Mouse (Mus musculus) embryo, embryonic 9.5 days (tissue): ENCODE measurements around the gene Fam131a.

Source experiments
- DNase-seq: peaks from one replicate; pipeline ENCODE4 v3.0.0-alpha.2; 2017; ENCODE audit errors: extremely low spot score

The Fam131a gene

DNA sequence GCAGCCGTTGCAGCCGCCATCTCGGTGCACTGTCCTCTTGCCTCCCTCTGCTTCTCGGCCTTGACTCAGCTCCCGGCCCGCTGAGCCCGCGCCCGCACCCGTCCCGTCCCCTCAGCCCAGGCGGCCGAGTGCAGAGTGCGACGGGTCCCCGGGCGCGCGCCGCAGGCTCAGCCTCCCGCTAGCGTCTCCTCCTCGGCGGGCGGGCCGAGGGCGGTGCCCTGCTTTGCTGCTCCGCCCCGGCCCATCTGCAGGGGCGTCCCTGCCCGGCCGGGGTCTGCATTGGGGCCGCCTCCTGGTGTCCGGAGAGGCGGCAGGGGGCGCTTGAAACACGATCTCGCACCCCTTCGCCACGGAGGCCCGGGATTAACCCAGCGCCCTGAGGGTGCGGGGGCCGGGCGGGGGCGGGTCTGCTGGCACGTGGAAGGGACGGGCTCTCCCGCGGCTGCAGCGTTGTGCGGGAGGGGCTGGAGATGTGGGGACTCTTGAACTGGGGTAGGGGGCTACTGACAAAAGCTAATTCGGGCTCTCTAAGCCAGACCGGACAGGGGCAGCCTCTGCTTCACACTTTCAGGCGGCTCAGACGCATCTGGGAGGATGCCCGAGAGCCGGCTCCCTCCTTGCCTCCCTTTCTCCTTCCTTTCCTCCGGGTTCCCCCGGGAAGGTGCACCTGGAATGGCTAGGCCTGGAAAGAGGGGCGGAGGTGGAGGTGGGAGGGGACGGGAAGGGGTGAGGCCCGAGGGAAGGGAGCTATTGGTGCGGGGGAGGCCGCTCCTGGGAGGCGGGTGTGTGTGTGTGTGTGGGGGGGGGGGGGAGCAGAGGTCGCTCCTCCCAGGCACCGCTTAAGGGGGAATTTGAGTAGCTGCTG is 23.2 kb downstream of the Fam131a start:
- peak; percentile 92 for DNase-seq

DNA sequence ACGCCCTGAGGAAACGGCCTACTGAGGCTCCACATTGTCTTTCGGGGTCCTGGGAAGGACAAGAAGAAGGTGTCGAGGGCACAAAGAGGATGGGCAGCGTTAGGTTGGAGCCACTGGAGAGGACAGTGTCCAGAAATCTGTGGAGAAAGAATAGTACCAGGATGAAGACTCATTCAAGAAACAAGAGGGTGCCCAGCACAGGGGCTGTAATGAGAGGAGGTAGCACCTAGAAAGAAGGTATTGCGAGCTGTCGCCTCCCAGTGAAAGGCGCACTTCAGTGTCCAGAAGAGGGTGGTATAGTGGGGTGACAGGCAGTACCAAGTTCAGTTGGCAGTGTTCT is 23.8 kb downstream of the Fam131a start:
- DNase-seq, result no peak

GRCm38 (mm10) chr16:20717181-20717977 is 24.3 kb downstream of the Fam131a start, which contains the start of the genes Polr2h and Clcn2:
Polr2h (plus strand) TSS chr16:20717665.
Clcn2 (minus strand) TSS chr16:20717746.
- DNase-seq, result peak; percentile 93

- DNase-seq, result no peak
Observed at GRCm38 (mm10) chr16:20717978-20718670, 25.1 kb downstream of the Fam131a start.

DNA sequence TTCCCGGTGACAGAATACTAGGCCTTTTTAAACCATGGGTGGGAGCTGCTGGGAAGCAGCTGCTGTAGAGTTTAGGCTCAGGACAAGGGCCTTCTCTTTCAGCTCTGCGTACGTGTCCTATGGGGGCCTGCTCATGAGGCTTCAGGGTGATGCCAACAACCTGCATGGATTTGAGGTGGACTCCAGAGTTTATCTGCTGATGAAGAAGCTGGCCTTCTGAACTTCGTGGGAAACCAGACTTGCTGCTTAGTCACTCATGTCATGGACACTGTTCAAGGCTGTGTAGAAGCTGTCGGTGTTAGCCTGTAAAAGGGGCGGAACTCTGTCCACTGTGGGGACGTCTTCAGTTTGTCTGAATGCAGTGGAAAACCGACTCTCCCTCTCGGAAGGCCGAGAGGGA is 28.8 kb downstream of the Fam131a start:
- no peak for DNase-seq

GRCm38 (mm10) chr16:20722736-20723135 is 29.7 kb downstream of the Fam131a start:
- DNase-seq, result no peak

GRCm38 (mm10) chr16:20723247-20723646 is 30.2 kb downstream of the Fam131a start:
- DNase-seq, result no peak

DNA sequence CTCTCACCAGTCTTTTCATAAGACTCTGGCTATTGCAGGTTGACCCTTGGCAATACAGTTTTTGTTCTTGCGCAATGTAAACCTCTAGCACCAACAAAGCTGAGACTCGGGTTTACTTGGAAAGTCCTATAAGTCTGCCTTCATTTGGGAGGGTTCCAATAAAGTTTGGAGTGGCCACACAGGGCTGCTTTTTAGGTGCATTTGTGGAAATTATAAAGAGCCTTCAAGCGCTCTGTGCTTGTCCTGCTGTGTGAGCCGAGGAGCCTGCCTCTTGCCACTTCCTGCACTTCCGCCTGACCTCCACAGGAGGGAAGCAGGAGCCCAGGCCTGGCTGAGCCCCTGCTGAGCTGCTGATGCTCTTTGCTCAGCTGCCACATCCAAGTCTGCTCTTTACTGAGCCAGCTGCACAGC is 31.3 kb downstream of the Fam131a start:
- peak; percentile 62 for DNase-seq

- no peak for DNase-seq
Observed at GRCm38 (mm10) chr16:20725321-20725720, 32.3 kb downstream of the Fam131a start.

- no peak for DNase-seq
Observed at GRCm38 (mm10) chr16:20725750-20726149, 32.7 kb downstream of the Fam131a start.

DNA sequence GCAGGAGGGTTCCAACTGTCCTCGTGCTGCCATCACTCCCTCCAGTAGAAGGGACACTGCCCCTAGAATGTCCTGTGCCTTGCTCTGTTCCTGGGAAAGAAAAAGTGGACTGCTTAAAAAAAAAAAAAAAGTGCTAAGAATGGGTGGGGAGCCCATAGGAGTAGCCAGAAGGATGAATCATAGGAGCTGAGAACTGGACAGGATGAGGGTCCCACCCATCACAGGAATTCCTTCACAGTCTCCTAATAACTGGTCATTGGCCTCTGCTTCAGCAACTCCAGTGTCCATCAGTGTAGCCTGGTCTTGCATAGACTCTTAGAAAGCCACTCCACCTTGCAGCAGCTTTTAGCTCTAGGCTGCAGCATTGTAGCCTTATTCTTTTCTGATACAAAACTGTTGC is 33.3 kb downstream of the Fam131a start:
- DNase-seq, result no peak

DNA sequence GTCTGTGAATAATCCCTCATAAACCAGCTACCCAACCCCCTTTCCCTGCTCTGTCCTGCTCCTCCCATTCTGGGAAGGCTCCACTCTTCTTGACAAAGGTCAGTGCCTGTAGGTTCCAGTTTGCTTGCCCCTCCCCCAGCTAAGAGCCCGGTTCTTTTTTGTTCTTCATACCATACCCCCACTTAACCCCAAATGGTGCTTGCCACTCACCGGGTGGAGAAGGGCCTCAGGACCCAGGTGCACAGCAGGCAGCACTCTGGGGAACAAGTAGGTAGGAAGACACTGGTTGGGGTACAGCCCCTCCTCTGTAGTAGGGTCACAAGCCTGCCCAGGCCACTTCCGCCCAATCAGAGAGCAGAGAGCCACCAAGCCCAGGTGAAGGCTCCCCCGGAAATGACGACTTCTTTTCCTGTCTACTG is 37.3 kb downstream of the Fam131a start:
- no peak for DNase-seq

- no peak for DNase-seq
Observed at GRCm38 (mm10) chr16:20731688-20732087, 38.6 kb downstream of the Fam131a start.

- peak; percentile 73 for DNase-seq
Observed at GRCm38 (mm10) chr16:20732251-20732924, 39.3 kb downstream of the Fam131a start.

GRCm38 (mm10) chr16:20732925-20733730 is 40.1 kb downstream of the Fam131a start, which contains the start of gene Chrd:
Chrd (plus strand) TSS chr16:20733127.
- peak; percentile 83 for DNase-seq

- peak; percentile 40 for DNase-seq
Observed at GRCm38 (mm10) chr16:20733731-20734730, 41.0 kb downstream of the Fam131a start, which contains the start of gene Thpo. Thpo (minus strand) TSS chr16:20734511.

GRCm38 (mm10) chr16:20735651-20736050 is 42.6 kb downstream of the Fam131a start:
- DNase-seq, result no peak

DNA sequence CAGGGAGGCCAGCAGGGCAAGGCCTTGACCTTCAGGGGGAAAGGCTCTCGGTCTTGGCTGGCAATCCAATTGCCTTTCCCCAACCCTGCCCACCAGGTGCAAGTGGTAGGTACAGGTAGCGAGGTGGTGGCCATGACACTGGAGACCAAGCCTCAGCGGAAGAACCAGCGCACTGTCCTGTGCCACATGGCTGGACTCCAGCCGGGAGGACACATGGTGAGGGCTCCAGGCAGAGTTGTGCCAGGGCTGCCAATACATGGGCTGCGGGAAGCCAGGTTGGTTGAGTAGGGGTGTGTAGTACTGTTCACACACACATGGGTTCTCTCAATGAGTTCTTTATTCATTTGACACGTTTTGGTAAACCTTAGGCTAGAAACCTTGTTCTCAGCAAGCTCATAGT is 43.1 kb downstream of the Fam131a start:
- no peak for DNase-seq

DNA sequence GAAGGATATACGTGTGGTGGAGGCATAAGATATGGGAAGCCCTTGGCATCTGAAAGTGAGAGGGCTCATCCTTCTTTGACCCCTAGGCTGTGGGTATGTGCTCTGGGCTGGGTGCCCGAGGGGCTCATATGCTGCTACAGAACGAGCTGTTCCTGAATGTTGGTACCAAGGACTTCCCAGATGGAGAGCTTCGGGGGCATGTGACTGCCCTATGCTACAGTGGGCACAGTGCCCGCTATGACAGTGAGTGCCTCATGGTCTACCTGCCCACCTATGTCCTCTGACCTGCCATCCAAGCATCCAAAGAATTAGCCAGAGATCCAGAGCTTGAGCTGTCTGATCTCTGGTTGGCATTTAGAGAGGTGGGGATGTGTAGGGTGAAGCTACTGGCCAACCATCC is 43.8 kb downstream of the Fam131a start:
- no peak for DNase-seq
